Mouse (Mus musculus): ENCODE results near the gene Slc25a48. TPM values are rescaled to one million over a fixed set of nuclear protein-coding genes. Genes with fewer than 3 reads are reported as not detected.

The Slc25a48 gene
- polyA plus RNA-seq, 1 experiment from 2014 or later = not detected

DNA sequence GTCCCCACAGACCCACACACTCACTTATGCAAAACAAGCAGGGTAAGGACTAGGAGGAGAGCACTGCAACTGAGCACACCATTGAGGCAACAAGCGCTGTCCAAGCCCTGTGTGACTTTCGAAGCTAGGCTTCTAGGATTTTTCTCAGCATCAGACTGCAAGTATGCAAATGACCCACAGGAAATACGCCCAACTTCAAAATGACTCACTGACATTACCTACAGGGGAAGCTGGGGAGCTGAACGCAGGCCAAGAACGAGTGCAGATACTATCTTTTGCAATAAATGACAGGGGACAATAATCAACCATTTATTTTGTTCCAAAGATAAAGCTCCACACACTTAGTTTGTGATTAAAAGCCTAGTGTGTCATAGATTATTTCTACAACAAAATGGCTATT is 49.9 kb downstream of the Slc25a48 start:
- no peaks in the 10 kb centered on the region for H3K36me3 ChIP-seq
- WGBS = 75% methylated on average over 5 of the region's 5 CpGs

DNA sequence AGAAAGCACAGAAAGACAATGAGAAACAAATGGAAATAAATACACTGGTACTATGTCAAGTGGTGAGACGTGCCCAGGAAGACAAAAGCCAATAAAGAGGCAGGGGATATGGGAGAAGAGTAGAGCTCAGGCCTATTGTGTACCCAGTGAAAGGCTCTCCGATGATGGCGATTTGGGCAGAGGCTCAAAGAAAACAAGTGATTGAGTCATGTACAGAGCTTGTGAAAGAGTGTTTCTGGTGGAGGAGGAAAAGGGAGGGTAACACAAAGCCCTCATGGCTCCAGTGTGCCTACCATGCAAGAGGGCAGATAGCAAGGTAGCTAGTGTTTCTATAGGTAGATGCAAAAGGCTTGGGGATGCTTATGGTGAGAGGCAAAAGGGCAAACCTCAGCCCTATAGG is 56.3 kb downstream of the Slc25a48 start:
- no peak overlapping the region for H3K9ac ChIP-seq (replicated peaks)
- WGBS = 10% methylated on average over 3 of the region's 3 CpGs
- no peaks in the 10 kb centered on the region for H3K36me3 ChIP-seq

More for the DNA sequence above, 49.9 kb downstream of the Slc25a48 start:
- Histone ChIP-seq H3K27ac (replicated peaks) (no peak overlapping the region), H3K4me3 (no peak overlapping the region), H3K4me1 (no peaks in the 10 kb centered on the region), H3K27me3 (no peaks in the 10 kb centered on the region), H3K4me2 (replicated peaks) (no peak overlapping the region), H3K9ac (replicated peaks) (no peak overlapping the region), H3K9me3 (no peaks in the 10 kb centered on the region)
- ATAC-seq (replicated peaks) = no peak

DNA sequence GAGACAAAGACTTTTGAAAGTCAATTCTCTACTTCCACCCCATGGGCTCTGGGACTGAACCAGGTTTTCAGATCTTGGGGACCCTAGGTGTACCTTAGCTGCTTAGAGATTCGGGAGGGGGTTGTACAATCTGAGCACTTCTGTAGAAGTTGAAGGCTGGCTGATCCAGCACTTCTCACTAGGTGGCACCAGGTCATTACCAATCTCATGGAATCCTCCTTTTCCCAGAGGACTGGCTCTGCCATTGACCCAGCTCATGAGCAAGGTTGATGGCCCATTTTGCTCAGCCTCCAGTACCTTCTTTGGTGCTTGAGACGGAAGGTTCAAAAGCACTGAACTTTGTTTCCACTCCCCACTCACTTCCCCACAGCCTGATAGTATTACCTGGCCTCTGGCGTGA is 62.0 kb downstream of the Slc25a48 start:
- no peaks in the 10 kb centered on the region for H3K4me1 ChIP-seq
- H3K27ac ChIP-seq (replicated peaks) = no peak overlapping the region
- no peak for ATAC-seq (replicated peaks)
- H3K36me3 ChIP-seq = no peaks in the 10 kb centered on the region
- 81% methylated on average over 3 of the region's 3 CpGs for WGBS
- H3K4me2 ChIP-seq (replicated peaks) = no peak overlapping the region
- no peak overlapping the region for H3K9ac ChIP-seq (replicated peaks)
- no peaks in the 10 kb centered on the region for H3K9me3 ChIP-seq
- H3K27me3 ChIP-seq = no peaks in the 10 kb centered on the region
- H3K4me3 ChIP-seq = no peak overlapping the region

More for the DNA sequence above, 56.3 kb downstream of the Slc25a48 start:
- H3K4me1 ChIP-seq = no peaks in the 10 kb centered on the region
- ATAC-seq (replicated peaks) = no peak
- H3K4me2 ChIP-seq (replicated peaks) = no peak overlapping the region
- H3K27me3 ChIP-seq = no peaks in the 10 kb centered on the region
- no peak overlapping the region for H3K27ac ChIP-seq (replicated peaks)
- no peaks in the 10 kb centered on the region for H3K9me3 ChIP-seq
- no peak overlapping the region for H3K4me3 ChIP-seq

DNA sequence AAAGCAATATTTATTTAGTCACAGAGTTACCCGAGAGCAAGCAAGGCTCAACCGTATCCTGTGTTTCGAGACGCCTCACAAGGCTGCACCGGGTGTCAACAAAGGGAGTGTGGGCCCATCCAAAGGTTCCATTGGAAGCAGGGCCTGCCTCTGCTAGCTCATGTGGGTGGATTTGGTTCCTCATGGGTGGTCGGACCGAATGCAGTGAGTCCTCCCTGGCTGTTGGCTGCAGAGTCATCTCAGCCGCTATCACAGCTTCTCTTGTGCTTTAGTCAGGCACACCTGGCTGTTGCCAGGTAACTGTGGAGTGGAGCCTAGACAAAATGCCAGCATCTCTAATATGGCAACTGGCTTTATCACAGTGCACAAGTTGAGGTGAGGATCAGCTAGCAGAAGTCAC is 62.5 kb downstream of the Slc25a48 start:
- H3K4me1 ChIP-seq = no peaks in the 10 kb centered on the region
- no peak overlapping the region for H3K27ac ChIP-seq (replicated peaks)
- H3K9me3 ChIP-seq = no peaks in the 10 kb centered on the region
- no peak overlapping the region for H3K4me2 ChIP-seq (replicated peaks)
- no peak overlapping the region for H3K9ac ChIP-seq (replicated peaks)
- no peaks in the 10 kb centered on the region for H3K27me3 ChIP-seq
- no peak overlapping the region for H3K4me3 ChIP-seq
- 94% methylated on average over 8 of the region's 8 CpGs for WGBS
- no peaks in the 10 kb centered on the region for H3K36me3 ChIP-seq
- no peak for ATAC-seq (replicated peaks)

DNA sequence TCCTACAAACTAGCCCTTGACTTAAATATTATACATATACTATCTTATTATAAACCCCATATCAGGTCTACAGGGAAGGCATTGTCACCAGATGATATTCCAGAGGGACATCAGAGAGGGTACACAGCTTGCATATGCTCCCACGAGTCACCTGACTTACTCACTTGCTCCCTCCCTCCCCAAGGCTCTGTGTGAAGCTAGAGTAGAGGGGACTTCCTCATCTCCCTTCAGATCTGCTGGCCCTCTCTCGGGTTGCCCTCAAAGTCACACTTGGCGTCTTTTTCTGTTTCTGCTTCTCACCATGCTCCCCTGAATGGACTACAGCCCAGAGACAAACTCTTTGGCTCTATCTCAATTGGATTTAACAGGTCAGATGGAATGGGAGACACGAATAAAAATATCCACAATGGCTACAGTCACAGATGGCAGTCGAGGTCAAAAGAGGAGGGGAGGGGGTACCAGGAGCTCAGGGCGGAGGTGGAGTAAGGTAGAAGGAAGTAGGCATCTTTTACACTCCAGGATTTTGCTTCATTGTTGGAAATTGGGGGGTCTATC is 63.8 kb downstream of the Slc25a48 start:
- H3K27me3 ChIP-seq = no peaks in the 10 kb centered on the region
- no peak for ATAC-seq (replicated peaks)
- H3K4me2 ChIP-seq (replicated peaks) = no peak overlapping the region
- H3K9me3 ChIP-seq = no peaks in the 10 kb centered on the region
- no peaks in the 10 kb centered on the region for H3K4me1 ChIP-seq
- no peak overlapping the region for H3K4me3 ChIP-seq
- H3K9ac ChIP-seq (replicated peaks) = no peak overlapping the region
- H3K27ac ChIP-seq (replicated peaks) = no peak overlapping the region
- 75% methylated on average over 6 of the region's 6 CpGs for WGBS
- no peaks in the 10 kb centered on the region for H3K36me3 ChIP-seq

DNA sequence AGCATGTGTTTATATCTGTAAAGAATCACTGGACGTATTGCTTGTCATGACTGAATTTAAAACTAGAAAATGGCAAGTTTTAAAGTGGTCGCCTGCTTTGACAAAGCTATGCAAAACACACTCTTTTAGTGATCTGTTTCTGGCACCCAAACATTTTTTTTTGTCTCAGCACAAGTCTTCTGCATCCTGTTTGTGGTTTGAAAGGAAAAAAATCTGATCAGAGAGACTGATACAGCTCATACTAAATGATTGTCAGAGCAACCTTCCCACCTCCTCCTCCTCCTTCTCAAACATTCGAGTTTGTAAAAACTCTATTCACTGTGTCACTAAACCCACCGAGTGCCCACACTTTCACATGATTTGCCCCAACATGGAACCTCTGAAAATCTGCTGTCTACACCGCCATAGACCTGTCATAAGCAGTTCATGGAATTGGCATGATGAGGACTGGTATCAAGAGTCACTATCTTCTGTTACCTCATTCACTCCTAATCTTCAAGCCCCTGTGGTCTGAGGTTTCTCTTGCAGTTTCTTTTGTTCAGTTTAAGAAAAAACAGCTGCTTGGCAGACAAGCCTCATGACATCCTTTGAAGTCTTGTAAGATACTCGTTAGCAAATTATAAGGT is 68.8 kb downstream of the Slc25a48 start:
- Histone ChIP-seq H3K27me3 (no peaks in the 10 kb centered on the region), H3K4me3 (no peak overlapping the region), H3K9ac (replicated peaks) (no peak overlapping the region), H3K4me2 (replicated peaks) (no peak overlapping the region), H3K27ac (replicated peaks) (no peak overlapping the region), H3K4me1 (no peaks in the 10 kb centered on the region), H3K9me3 (no peaks in the 10 kb centered on the region), H3K36me3 (no peaks in the 10 kb centered on the region)
- ATAC-seq (replicated peaks) = no peak
- WGBS = 69% methylated on average over 6 of the region's 6 CpGs

DNA sequence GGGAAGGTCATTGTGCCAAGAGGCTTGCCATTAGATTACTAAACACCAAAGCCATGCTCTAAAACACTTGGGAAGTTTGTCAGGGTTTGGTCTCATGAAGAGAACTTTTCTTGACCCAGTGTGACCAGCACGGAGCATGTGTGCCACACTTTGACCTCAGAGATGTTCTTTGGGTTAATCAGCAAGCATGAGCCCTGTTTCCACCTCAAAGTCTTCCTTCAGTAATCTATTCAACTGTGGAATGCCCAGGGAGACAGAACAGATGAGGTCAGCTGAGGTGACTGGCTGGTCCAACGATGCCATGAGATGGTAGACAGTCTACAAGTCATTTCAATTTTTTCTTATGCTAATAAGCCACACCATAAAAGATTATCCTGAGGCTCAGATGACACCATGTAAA is 71.6 kb downstream of the Slc25a48 start:
- 85% methylated on average over 2 of the region's 2 CpGs for WGBS
- Histone ChIP-seq H3K36me3 (no peaks in the 10 kb centered on the region), H3K27me3 (no peaks in the 10 kb centered on the region), H3K4me2 (replicated peaks) (no peak overlapping the region), H3K4me3 (no peak overlapping the region), H3K27ac (replicated peaks) (no peak overlapping the region), H3K4me1 (no peaks in the 10 kb centered on the region), H3K9ac (replicated peaks) (no peak overlapping the region), H3K9me3 (no peaks in the 10 kb centered on the region)
- no peak for ATAC-seq (replicated peaks)

DNA sequence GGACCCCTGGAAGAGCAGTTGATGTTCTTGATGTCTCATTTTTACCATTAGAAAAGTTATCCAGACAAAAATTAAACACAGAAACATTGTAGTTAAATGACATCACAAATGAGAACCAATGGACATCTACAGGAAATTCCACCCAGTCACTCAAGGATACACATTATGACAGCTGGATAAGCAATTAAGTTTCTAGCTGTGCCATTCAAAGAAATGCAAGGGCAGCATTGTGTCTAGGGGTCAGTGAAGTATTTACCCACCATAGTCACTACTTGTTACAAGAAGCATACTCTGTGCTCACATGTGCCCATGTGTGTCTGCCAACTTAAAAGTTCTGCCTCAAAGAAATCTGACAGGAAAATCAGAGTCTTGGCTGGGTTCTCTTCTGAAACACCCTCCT is 75.4 kb downstream of the Slc25a48 start:
- no peaks in the 10 kb centered on the region for H3K9me3 ChIP-seq
- no peak for ATAC-seq (replicated peaks)
- no peak overlapping the region for H3K4me2 ChIP-seq (replicated peaks)
- H3K9ac ChIP-seq (replicated peaks) = no peak overlapping the region
- no peak overlapping the region for H3K27ac ChIP-seq (replicated peaks)
- H3K4me1 ChIP-seq = peaks cover 3% of the 10 kb centered on the region; the same call in 1 of the 2 replicates
- no peaks in the 10 kb centered on the region for H3K36me3 ChIP-seq
- no peaks in the 10 kb centered on the region for H3K27me3 ChIP-seq
- H3K4me3 ChIP-seq = no peak overlapping the region

DNA sequence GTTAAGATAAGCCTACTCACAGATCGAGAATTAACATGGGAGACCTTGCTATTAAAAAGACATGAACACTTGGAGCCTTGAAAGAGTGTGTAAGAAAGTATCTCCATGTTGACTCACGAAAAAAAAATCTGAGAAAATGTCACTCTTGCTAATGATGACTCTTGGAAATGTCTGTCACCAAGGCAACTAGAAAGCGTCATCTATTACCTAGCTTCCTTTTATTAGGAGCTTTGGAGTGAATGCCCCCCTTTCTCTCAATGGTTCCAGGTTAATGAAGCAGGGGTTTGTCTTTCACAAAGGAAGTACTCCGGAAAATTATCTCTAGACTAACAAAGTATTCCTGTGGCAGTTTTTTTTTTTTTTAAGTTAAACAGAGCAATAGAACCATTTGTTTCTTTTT is 78.2 kb downstream of the Slc25a48 start:
- no peak overlapping the region for H3K4me2 ChIP-seq (replicated peaks)
- H3K9me3 ChIP-seq = no peaks in the 10 kb centered on the region
- 29% methylated on average over 4 of the region's 4 CpGs for WGBS
- no peaks in the 10 kb centered on the region for H3K36me3 ChIP-seq
- no peak for ATAC-seq (replicated peaks)
- peaks cover 3% of the 10 kb centered on the region; the same call in 1 of the 2 replicates for H3K4me1 ChIP-seq
- H3K4me3 ChIP-seq = no peak overlapping the region
- H3K27ac ChIP-seq (replicated peaks) = no peak overlapping the region
- no peak overlapping the region for H3K9ac ChIP-seq (replicated peaks)
- H3K27me3 ChIP-seq = no peaks in the 10 kb centered on the region

DNA sequence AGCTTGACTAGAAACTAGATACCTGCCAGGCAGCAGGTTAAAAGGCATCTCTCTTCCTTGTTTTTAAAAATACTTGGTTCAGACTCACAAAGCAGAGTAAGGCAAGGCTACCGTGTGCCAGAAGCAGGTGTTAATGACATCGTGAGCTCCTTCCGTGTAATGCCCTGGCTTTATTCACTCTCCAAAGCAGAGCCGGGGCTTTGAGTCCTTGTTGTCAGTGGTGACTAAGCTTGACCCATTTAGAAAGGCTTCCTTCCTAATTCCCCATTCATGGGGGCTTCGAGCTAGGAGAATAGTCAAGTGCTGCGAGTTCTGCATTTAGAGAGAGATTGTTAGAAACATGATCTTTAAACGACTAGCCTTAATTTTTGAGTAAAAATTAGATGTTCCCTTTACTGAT is 78.7 kb downstream of the Slc25a48 start:
- no peak for ATAC-seq (replicated peaks)
- H3K9me3 ChIP-seq = no peaks in the 10 kb centered on the region
- no peak overlapping the region for H3K4me2 ChIP-seq (replicated peaks)
- H3K27ac ChIP-seq (replicated peaks) = 0 out of 2 replicates have a peak overlapping the region, but pooled peaks have one; percentile 25
- WGBS = 6% methylated on average over 7 of the region's 7 CpGs
- H3K36me3 ChIP-seq = no peaks in the 10 kb centered on the region
- no peaks in the 10 kb centered on the region for H3K27me3 ChIP-seq
- peaks cover 3% of the 10 kb centered on the region; the same call in 1 of the 2 replicates for H3K4me1 ChIP-seq
- no peak overlapping the region for H3K9ac ChIP-seq (replicated peaks)
- H3K4me3 ChIP-seq = no peak overlapping the region

DNA sequence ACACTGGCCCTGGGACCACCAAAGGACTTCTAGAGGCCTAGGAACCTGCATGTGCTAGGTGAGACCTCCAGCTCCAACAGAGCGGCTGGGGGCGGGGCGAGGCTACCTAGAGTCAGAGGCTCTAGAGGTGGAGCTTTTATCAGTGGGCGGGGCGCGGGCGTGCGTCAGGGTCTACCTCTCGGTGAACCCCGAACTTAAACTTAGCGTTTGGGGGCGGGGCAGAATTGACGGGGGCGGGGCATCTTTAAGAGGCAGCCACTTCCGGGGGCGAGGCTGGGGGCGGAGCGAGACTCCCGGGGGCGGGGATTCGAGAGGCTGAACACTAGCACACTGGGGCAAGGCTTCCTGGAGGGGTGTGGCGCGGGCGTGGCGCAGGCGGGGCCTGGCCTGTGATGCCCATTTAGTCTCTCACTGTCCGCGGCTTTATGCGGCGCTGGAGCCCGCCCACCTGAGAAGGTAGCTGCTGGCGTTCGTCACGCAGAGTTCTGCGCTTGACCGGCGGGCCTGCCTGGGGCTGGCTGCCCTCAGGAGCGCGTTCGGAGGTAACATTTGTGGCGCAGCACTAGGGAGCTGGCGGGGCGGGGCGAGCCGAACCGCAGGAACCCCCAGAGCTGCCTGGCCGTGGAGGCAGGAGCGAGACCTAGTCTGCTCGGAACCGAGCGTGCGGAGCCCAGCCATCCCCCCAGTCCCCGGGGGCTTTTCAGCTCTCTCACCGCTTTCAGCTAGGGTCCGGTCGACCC is 84.1 kb downstream of the Slc25a48 start, which contains the start of gene Fbxl21:
TSS of gene Fbxl21 (plus strand) at position 392 of the 740 bp plus-strand sequence.
- Histone ChIP-seq H3K27me3 (no peaks in the 10 kb centered on the region), H3K4me3 (peak within 1 kb of the TSS; percentile 56), H3K36me3 (no peaks in the 10 kb centered on the region), H3K9me3 (no peaks in the 10 kb centered on the region), H3K4me2 (replicated peaks) (peak within 1 kb of the TSS; percentile 78), H3K9ac (replicated peaks) (peak within 1 kb of the TSS; percentile 55), H3K4me1 (no peaks in the 10 kb centered on the region), H3K27ac (replicated peaks) (no peak within 1 kb of the TSS)
- under 1% methylated on average over 56 of the region's 56 CpGs for WGBS
- peak; percentile 98 for ATAC-seq (replicated peaks)

DNA sequence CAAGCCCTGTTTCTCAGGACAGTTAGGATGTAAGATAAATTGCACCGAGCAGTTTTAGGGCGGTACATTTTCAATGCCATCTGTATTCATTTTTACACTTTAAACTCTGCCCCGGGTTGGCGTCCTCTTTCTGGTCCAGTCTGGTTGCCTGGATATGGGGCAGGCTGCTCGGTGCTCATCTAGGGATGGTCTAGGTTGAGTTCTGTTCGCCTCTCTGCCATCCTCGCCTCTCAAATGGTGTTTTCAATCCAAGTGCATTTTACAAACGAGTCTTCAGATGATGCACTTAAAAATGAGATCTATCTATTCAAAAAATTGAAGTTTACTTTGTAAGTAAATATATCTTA is 84.6 kb downstream of the Slc25a48 start:
- ATAC-seq (replicated peaks) = peak; percentile 23
- Histone ChIP-seq H3K9me3 (no peaks in the 10 kb centered on the region), H3K9ac (replicated peaks) (peak overlapping the region; percentile 55), H3K27me3 (no peaks in the 10 kb centered on the region), H3K4me2 (replicated peaks) (peak overlapping the region; percentile 78), H3K36me3 (no peaks in the 10 kb centered on the region), H3K27ac (replicated peaks) (no peak overlapping the region), H3K4me3 (peak overlapping the region; percentile 56), H3K4me1 (no peaks in the 10 kb centered on the region)
- whole genome bisulfite sequencing = 4% methylated on average over 8 of the region's 8 CpGs

Data from forebrain, embryonic 15.5 days (tissue).